Mouse (Mus musculus) frontal cortex, postnatal 36 days (tissue): ENCODE results near the gene Prnp.
A peak's percentile ranks its signal among the peaks of the same experiment; 100 is the strongest.

Source experiments
- DNase-seq, 2 experiments: peaks; one replicate each; pipeline ENCODE4 v3.0.0; 2022; ENCODE audit warnings: low spot score in 2 of 2

Prnp gene

GRCm38 (mm10) chr2:131909683-131910572 is at the start of gene Prnp, which contains the start of gene Prn:
Prnp (plus strand) TSS chr2:131909928.
Prn (plus strand) TSS chr2:131909957.
- peak; percentile 87 to 89 for DNase-seq

DNA sequence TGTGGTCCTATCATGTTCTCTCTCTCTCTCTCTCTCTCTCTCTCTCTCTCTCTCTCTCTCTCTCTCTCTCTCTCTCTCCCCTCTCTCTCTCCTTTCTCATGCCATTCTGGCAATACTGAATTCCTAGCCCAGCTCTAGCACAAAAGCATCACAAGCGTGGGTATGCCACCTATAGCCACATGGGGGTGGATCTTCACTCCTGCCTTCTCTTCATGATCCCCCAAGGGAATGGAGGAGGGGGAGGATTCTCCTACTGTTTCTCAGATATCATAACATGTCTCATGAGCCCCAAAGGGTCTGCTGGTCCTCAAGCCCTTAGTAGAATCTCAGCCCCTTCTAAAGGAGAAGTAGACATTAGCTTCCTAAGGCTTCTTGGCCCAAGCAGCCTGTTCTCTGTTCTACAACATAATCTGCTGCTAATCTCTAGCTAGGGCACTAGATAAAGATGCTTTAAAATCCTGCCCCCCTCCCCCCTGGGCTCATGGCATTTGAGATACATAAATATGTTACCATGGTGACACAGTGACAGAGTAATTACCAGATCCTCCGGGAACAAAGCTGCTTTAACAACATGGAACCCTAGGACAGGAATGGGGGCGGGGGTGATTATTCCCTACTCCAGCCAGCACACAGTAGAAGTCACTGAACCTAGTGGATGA is 47.0 kb upstream of the Prnp start:
- no peak for DNase-seq

DNA sequence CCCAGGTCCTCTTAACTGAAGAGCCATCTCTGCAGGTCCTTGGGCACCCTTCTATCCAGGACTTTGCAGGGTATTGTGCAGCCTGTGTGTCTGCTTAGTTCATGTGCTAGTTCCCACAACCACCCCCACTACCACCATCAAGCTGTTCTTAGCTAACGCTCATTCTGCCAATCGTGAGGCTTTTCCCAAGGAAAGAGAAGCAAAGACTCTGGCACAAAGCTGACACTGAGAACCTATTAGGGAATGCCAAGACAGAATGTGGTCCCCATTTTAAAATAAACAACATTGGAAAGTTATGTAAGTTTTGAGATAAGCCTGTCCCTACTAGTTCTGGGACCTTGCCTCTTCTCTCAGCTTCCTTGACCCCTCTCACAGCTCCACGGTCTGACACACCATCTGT is 46.3 kb upstream of the Prnp start:
- DNase-seq, result no peak

- DNase-seq, result no peak
Observed at GRCm38 (mm10) chr2:131864262-131864796, 45.4 kb upstream of the Prnp start.

GRCm38 (mm10) chr2:131866676-131867075 is 43.1 kb upstream of the Prnp start:
- DNase-seq, result no peak

- DNase-seq, result no peak
Observed at GRCm38 (mm10) chr2:131868983-131869382, 40.7 kb upstream of the Prnp start.

DNA sequence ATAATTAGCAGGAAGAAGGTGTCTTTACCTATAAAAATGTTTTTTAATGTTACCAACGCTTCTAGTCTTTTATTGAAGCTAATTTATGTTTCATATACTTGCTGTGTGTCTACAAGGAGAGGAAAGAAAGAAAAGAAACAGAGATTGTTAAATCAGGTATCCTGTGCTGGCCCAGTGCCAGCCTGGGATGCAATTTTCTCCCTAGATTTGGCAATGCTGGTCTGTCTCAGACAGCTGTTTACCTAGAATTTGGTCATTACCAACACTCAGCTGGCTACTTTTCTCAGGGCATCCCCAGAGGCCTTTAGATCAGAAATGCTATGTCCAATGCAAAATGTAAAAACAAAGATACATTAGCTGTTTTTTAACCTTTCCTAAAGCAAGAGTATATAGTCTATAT is 36.4 kb upstream of the Prnp start:
- no peak for DNase-seq

- no peak for DNase-seq
Observed at GRCm38 (mm10) chr2:131876551-131877265, 33.0 kb upstream of the Prnp start.

- no peak for DNase-seq
Observed at GRCm38 (mm10) chr2:131881766-131882165, 28.0 kb upstream of the Prnp start.

DNA sequence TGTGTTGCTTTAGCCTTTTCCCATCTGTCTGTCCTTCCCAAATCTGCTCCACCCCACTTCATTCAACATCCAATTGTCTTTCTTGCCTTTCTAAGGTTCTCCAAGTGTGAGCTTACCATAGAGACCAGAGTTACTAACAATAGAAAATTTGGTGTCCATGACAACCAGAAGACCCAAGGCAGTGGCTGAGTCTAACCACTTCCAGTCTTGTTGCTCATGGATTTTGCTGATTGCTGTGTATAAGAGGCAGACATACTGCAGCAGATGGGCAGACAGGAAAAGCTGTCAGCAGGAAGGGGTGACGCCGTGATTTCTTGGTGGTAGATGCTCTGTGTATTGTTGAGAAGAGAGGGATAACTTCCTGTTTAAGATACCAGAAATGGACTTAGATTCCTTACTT is 26.6 kb upstream of the Prnp start:
- DNase-seq, result peak in 1 of 2 experiments; percentile 61

GRCm38 (mm10) chr2:131886503-131887160 is 23.1 kb upstream of the Prnp start:
- DNase-seq, result no peak

- DNase-seq, result no peak
Observed at GRCm38 (mm10) chr2:131888233-131888632, 21.5 kb upstream of the Prnp start.

DNA sequence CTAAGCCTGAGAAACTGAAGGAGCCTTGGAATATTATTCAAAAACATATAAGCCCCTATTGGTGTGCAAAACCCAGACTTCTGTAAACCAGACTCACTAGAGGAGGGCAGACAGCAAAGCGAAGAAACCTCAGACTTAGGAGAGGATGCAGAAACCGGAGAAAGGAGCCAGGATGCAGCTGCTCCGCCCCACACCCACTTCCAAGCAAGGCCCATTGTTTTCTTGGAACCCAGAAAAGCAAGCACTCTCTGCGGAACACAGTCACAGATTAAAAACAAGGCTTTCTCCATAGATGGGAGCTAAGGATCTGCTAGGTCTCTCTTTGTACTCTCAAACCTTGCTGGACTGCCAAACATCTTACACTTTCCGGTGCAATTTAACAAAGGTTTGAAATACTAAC is 17.2 kb upstream of the Prnp start:
- no peak for DNase-seq

DNA sequence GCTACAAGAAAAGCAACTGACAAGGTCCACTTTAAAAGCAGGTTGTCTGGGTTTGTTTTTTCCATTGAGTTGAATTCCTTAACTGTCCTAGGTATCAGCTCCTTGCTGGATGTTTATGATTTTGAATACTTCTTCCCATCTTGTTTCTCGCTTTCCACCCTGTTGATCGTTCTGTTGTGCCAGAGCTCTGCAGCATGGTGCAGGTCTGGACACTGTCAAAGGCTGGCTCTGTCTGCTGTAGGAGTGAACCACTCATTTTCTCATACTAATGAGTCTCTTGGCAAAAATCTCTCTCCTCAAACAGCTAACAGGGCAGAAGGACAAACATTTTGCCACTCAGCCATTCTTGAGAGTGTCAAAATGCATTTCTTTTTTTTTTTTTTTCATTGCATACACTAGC is 14.6 kb upstream of the Prnp start:
- no peak for DNase-seq

GRCm38 (mm10) chr2:131896011-131896410 is 13.7 kb upstream of the Prnp start:
- DNase-seq, result no peak

DNA sequence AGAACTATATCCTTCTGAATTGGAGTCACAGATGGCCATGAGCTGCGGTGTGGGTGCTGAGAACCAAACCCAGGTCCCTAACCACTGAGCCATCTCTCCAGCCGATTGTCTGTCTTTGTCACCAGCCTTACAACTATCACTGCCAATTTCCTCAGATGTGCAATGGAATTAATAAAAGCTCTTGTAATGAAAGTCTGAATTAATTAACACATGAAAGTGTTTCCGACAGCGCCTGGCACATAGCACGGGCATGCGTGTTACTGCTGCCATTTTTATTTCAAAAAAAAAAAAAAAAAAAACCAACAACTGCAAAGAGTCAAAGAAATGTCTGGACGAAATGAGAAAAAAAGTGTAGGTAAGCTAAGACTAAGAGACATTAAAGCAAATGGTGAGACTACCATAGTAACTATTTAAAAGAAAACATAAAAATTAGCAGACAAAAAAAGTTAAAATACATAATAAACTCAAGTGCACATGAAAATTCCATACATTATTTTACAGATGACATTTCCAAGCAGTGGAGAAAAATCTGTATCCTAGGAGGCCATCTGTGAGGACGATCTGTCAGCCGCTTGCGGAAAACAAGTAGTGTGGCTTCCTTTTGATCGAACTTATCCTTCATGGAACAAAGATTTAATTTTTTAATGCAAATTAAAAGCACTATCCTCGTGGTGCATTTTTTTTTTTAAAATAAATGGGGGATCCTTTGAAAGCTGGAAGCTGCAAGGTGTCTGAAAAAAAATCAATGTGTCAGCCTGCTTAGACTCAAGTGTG is 12.2 kb upstream of the Prnp start:
- DNase-seq, result no peak

- DNase-seq, result no peak
Observed at GRCm38 (mm10) chr2:131902423-131902822, 7.3 kb upstream of the Prnp start.

- peak in 1 of 2 experiments; percentile 41 for DNase-seq
Observed at GRCm38 (mm10) chr2:131902867-131903266, 6.9 kb upstream of the Prnp start.

- DNase-seq, result no peak
Observed at GRCm38 (mm10) chr2:131905025-131905424, 4.7 kb upstream of the Prnp start.

GRCm38 (mm10) chr2:131905776-131906175 is 4.0 kb upstream of the Prnp start:
- no peak for DNase-seq

GRCm38 (mm10) chr2:131906266-131906665 is 3.5 kb upstream of the Prnp start:
- DNase-seq, result no peak
